Mouse (Mus musculus) embryonic facial prominence, embryonic 10.5 days (tissue): Measurements from ENCODE around the gene Selenon. TPM values are rescaled to one million over a fixed set of nuclear protein-coding genes. Genes with fewer than 3 reads are reported as not detected.

Experiments used
- DNase-seq: peaks from one replicate; pipeline ENCODE4 v3.0.0-alpha.2; 2017; ENCODE audit warnings: low spot score
- H3K27ac ChIP-seq: fragments of 300-500 bp; sonication (generic); replicated peaks from 2 replicates; pipeline ENCODE4 v1.5.1; 2016; ENCODE audit warnings: mild to moderate bottlenecking
- H3K27me3 ChIP-seq: fragments of 300-500 bp; sonication (generic); replicated peaks from 2 replicates; pipeline ENCODE4 v1.6.1; 2016; ENCODE audit warnings: low read depth, mild to moderate bottlenecking; ENCODE audit not compliant: poor library complexity, severe bottlenecking
- H3K36me3 ChIP-seq: fragments of 300-500 bp; sonication (generic); replicated peaks from 2 replicates; pipeline ENCODE4 v1.6.1; 2016; ENCODE audit warnings: mild to moderate bottlenecking, moderate library complexity
- H3K4me1 ChIP-seq: fragments of 300-500 bp; sonication (generic); 2 replicates; pipeline ENCODE4 v1.6.1; 2016
- H3K4me3 ChIP-seq: fragments of 300-500 bp; sonication (generic); 2 replicates; pipeline ENCODE4 v1.5.1; 2016; ENCODE audit warnings: mild to moderate bottlenecking, moderate library complexity
- H3K9me3 ChIP-seq: fragments of 300-500 bp; sonication (generic); 2 replicates; pipeline ENCODE4 v1.6.1; 2016; ENCODE audit warnings: mild to moderate bottlenecking
- WGBS: fragments of 180-500 bp; shearing (Covaris S2); methylation state at CpG from one replicate; pipeline ENCODE4 v1.1.7; 2016; 5-methylcytosine and 5-hydroxymethylcytosine counted together
- polyA plus RNA-seq: library from polyadenylated mRNA; unstranded; fragments of >200 nt; fragmentation: Nextera tagmentation; extraction: Ambion mirVana; gene quantifications from 2 replicates; pipeline ENCODE4 v1.2.1, GENCODE M21; 2016

Gene Selenon
- polyA plus RNA-seq, 1 experiment from 2014 or later, result 9.5 TPM

- H3K4me1 ChIP-seq, result peaks cover 16% of the 10 kb centered on the region
- H3K9me3 ChIP-seq, result no peaks in the 10 kb centered on the region
- no peaks in the 10 kb centered on the region for H3K27me3 ChIP-seq
- DNase-seq, result peak; percentile 68
- no peak overlapping the region for H3K4me3 ChIP-seq
- 0 out of 2 replicates have a peak overlapping the region, but pooled peaks have one; percentile 51 for H3K27ac ChIP-seq
- H3K36me3 ChIP-seq, result 0 out of 2 replicates have a peak, but pooled peaks cover 4% of the 10 kb centered on the region
- WGBS, result 16% methylated on average over 16 of the region's 16 CpGs
These were observed 5.8 kb upstream of the Selenon start for GRCm38 (mm10) chr4:134557626-134558249.

- Histone ChIP-seq H3K27me3 (no peaks in the 10 kb centered on the region), H3K4me1 (peaks cover 30% of the 10 kb centered on the region), H3K4me3 (no peak overlapping the region), H3K9me3 (no peaks in the 10 kb centered on the region), H3K27ac (no peak overlapping the region), H3K36me3 (0 out of 2 replicates have a peak, but pooled peaks cover under 1% of the 10 kb centered on the region)
- 71% methylated on average over 8 of the region's 8 CpGs for WGBS
- peak; percentile 58 for DNase-seq
These were observed 4.1 kb upstream of the Selenon start for GRCm38 (mm10) chr4:134555956-134556580.

DNA sequence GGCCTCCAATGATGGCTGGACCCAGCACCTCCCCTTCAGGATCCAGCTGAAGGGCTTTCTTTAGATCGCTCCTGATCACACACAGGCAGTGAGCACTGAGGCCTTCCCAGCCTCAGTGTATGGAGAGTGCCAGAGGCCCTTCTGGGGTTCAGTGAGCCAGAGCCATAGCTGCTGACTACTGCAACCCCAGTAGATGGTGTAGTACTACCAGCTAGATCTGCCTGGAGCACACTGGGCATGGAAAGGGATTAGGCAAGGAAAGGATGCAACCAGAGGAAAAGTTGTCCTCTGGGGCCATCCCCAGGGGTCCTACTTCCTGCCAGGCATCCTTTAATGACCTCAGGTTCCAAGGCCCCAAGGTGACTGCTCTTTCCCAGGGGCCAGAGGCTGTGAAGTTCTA lies 1.7 kb upstream of the Selenon start:
- no peak overlapping the region for H3K4me3 ChIP-seq
- 72% methylated on average over 1 of the region's 1 CpGs for WGBS

DNA sequence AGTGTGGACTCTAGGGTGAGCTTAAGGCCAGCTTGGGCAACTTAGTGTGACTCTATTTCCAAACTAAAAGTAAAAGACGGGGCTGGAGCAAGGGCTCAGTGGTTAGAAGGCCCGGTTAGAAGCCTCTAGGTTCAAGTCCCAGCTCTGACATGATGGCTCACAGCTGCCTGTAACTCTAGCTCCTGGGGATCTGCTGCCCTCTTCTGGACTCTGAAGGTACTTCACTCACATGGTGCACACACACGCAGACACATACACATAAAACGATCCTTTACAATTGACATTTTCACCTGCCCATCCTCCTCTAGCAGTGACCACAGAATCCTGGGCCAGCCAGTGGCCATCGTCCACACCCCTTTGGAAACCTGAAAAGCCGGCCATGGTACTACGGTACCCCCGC lies 2.1 kb downstream of the Selenon start:
- Histone ChIP-seq H3K36me3 (peaks cover 62% of the 10 kb centered on the region), H3K27me3 (no peaks in the 10 kb centered on the region), H3K27ac (no peak overlapping the region), H3K4me1 (peaks cover 32% of the 10 kb centered on the region), H3K4me3 (no peak overlapping the region), H3K9me3 (peaks cover 9% of the 10 kb centered on the region)
- no peak for DNase-seq
- WGBS, result 98% methylated on average over 8 of the region's 8 CpGs

More for the DNA sequence above, 1.7 kb upstream of the Selenon start:
- Histone ChIP-seq H3K27ac (no peak overlapping the region), H3K4me1 (peaks cover 30% of the 10 kb centered on the region), H3K27me3 (no peaks in the 10 kb centered on the region), H3K9me3 (peaks cover 9% of the 10 kb centered on the region), H3K36me3 (peaks cover 25% of the 10 kb centered on the region)
- no peak for DNase-seq

- WGBS, result 78% methylated on average over 18 of the region's 18 CpGs
- Histone ChIP-seq H3K4me1 (peaks cover 32% of the 10 kb centered on the region), H3K36me3 (peaks cover 77% of the 10 kb centered on the region), H3K27me3 (no peaks in the 10 kb centered on the region), H3K4me3 (no peak overlapping the region), H3K9me3 (peaks cover 9% of the 10 kb centered on the region), H3K27ac (no peak overlapping the region)
- no peak for DNase-seq
These were observed 3.6 kb downstream of the Selenon start for GRCm38 (mm10) chr4:134548169-134548938.

DNA sequence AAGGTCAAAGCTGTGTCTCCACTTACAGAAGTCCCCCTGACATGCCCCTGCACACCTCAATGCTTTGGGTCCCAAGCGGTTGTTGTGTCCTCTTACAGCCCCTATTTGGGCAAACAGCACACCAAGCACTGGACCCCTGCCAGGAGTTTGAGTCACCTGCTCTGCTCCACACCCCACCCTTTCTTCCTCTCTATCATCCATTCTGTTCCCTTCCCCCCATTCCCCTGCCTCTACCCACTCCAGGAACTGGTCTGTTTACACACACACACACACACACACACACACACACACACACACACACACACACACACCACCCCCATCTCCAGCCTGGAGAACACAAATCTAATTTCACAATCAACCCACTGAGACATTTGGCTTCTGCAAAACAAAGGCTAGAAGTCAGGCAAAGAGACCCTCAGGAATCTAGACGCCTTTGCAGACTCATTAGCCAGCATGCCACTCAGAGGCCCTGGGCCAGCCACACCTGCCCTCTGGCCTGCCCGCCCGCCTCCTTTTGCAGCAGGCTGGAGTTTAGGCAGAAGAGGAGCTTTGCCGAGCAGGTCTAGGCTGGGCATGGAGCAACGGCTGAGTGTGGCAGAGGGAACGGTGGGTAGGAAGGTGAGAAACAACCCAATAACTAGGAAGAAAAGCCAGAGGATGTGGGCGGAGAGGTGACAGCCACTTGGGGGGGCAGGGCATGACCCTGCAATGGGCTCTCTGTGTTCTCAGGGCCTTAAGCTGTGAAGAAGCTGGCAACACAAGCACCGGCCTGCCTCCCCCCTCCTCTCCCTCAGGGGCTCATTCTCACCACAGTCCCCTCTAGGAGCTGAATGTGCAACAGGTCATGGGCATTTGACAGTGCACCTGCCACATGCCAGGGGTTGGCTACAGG lies 4.9 kb downstream of the Selenon start:
- H3K36me3 ChIP-seq, result peaks cover 90% of the 10 kb centered on the region
- peaks cover 27% of the 10 kb centered on the region for H3K4me1 ChIP-seq
- no peak overlapping the region for H3K4me3 ChIP-seq
- no peak for DNase-seq
- WGBS, result 69% methylated on average over 9 of the region's 9 CpGs
- H3K27ac ChIP-seq, result 0 out of 2 replicates have a peak overlapping the region, but pooled peaks have one; percentile 16
- peaks cover 9% of the 10 kb centered on the region for H3K9me3 ChIP-seq
- no peaks in the 10 kb centered on the region for H3K27me3 ChIP-seq

DNA sequence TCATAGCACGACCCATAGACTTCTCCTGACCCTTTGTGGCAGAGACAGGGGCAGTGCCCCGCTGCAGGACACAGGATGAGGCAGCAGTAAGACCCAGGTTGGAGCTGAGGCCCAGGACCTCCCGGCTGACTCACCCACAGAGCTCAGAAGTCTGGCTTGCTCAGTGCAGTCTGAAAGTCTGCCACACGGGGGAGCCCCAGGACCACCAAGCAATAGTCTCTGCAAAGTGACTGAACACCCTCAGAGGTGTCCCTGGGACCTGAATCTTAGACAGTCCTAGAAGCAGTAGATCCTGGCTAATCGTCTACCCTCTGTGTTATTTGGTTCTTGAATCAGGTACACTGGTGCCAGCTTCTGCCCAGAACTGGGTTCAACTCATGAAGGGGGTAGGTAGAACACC lies 8.7 kb downstream of the Selenon start:
- peak; percentile 91 for DNase-seq
- 15% methylated on average over 5 of the region's 5 CpGs for WGBS
- Histone ChIP-seq H3K27ac (no peak overlapping the region), H3K36me3 (peaks cover 100% of the 10 kb centered on the region), H3K27me3 (no peaks in the 10 kb centered on the region), H3K4me1 (peaks cover 14% of the 10 kb centered on the region), H3K4me3 (no peak overlapping the region), H3K9me3 (no peaks in the 10 kb centered on the region)

DNA sequence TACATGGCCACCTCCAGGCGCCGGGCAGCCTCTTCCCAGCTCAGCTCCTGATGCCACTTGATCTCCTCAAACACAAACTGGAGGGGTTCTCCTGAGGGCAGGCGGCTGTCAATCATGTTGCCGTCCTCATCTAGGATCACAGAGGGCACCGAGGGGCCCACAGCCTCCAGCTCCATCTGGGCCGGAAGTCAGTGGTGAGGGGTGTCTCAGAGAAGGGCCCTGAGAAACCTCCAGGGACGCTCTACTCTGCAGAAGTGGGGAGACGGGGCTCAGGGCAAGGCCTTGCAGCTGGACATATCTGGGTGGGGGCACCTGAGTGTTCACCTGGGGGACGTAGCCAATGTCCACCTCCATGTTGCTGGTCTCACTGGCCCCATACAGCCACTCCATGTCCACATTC lies 9.2 kb downstream of the Selenon start:
- Histone ChIP-seq H3K4me3 (no peak overlapping the region), H3K4me1 (peaks cover 9% of the 10 kb centered on the region), H3K27ac (no peak overlapping the region), H3K9me3 (no peaks in the 10 kb centered on the region), H3K27me3 (no peaks in the 10 kb centered on the region), H3K36me3 (peaks cover 97% of the 10 kb centered on the region)
- WGBS, result 88% methylated on average over 9 of the region's 9 CpGs
- DNase-seq, result no peak

DNA sequence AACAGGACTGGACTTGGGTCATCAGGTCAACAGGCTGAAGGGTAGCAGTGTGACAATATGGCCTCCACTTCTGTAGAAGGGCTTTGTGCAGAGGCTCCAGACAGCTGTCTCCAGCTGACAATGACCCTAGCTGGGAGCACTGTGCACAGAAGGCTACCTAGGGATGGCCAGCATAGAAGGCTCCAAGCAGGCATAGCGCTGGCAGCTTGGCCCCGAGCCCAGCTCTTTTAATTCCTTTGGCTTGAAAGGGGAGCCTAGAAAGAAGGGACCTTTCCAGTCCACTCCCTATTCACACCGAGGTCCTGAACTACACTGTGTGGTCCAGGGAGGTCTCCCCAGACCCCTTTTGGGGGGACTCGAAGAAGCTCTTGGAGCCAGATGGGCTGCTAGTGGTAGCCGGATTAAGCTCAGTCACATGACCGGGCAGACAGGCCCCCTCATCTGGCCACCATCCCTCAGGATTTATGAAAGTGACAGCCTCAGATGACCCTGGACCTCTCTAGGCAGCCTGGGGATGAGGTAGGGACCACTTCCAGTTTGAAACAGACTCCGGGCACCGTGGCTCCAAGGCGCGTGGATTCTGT lies 12.9 kb downstream of the Selenon start:
- no peaks in the 10 kb centered on the region for H3K27me3 ChIP-seq
- H3K9me3 ChIP-seq, result no peaks in the 10 kb centered on the region
- DNase-seq, result no peak
- H3K4me3 ChIP-seq, result no peak overlapping the region
- H3K4me1 ChIP-seq, result peaks cover 16% of the 10 kb centered on the region
- 88% methylated on average over 10 of the region's 10 CpGs for WGBS
- no peak overlapping the region for H3K27ac ChIP-seq
- H3K36me3 ChIP-seq, result peaks cover 60% of the 10 kb centered on the region

- no peaks in the 10 kb centered on the region for H3K27me3 ChIP-seq
- H3K4me1 ChIP-seq, result peaks cover 25% of the 10 kb centered on the region
- no peak for DNase-seq
- H3K4me3 ChIP-seq, result peak overlapping the region; percentile 94
- 19% methylated on average over 8 of the region's 8 CpGs for WGBS
- no peaks in the 10 kb centered on the region for H3K9me3 ChIP-seq
- H3K27ac ChIP-seq, result peak overlapping the region; percentile 87
- H3K36me3 ChIP-seq, result peaks cover 37% of the 10 kb centered on the region
These were observed 16.2 kb downstream of the Selenon start for GRCm38 (mm10) chr4:134535787-134536151.

- peak; percentile 99 for DNase-seq
- H3K9me3 ChIP-seq, result no peaks in the 10 kb centered on the region
- peak within 1 kb of the TSS; percentile 94 for H3K4me3 ChIP-seq
- peaks cover 37% of the 10 kb centered on the region for H3K36me3 ChIP-seq
- peaks cover 25% of the 10 kb centered on the region for H3K4me1 ChIP-seq
- H3K27ac ChIP-seq, result peak within 1 kb of the TSS; percentile 87
- no peaks in the 10 kb centered on the region for H3K27me3 ChIP-seq
- WGBS, result under 1% methylated on average over 71 of the region's 71 CpGs
These were observed 16.8 kb downstream of the Selenon start, which contains the start of gene Mtfr1l for GRCm38 (mm10) chr4:134534932-134535786. Gene Mtfr1l (minus strand): TSS chr4:134535387.
